Mouse (Mus musculus): ENCODE data around the gene Ttll1. TPM values are rescaled to one million over a fixed set of nuclear protein-coding genes. Genes with fewer than 3 reads are reported as not detected.

Ttll1 gene
- polyA plus RNA-seq, 1 experiment from 2014 or later: 64.1 TPM

GRCm38 (mm10) chr15:83460891-83461290 is 49.8 kb downstream of the Ttll1 start:
- Histone ChIP-seq H3K9ac (no peak overlapping the region), H3K4me1 (peaks cover 10% of the 10 kb centered on the region), H3K36me3 (no peaks in the 10 kb centered on the region), H3K27ac (no peak overlapping the region), H3K9me3 (replicated peaks) (no peaks in the 10 kb centered on the region), H3K4me2 (replicated peaks) (no peak overlapping the region), H3K4me3 (no peak overlapping the region), H3K27me3 (no peaks in the 10 kb centered on the region)
- WGBS: 88% methylated on average over 3 of the region's 3 CpGs
- no peak for ATAC-seq (ENCODE audit: low FRiP score)

DNA sequence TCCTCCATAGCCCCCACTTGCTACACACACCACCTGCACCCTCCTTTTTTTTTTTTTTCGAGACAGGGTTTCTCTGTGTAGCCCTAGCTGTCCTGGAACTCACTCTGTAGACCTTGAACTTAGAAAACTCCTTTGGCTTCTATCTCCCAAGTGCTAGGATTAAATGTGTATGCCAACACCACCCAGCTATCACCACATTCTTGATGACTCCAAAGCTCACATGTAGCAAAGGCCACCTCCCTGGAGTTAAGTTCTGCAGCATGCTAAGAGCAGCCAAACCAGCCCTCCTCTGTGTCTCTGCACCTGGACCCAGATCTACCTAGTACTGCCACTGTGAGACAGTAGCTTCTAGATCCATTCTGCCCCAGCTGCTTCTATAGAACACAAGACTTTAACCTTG is 53.2 kb downstream of the Ttll1 start:
- 88% methylated on average over 1 of the region's 1 CpGs for WGBS
- no peaks in the 10 kb centered on the region for H3K4me1 ChIP-seq
- no peak for ATAC-seq (ENCODE audit: low FRiP score)
- H3K9ac ChIP-seq: no peak overlapping the region
- H3K27ac ChIP-seq: no peak overlapping the region
- no peaks in the 10 kb centered on the region for H3K27me3 ChIP-seq
- no peak overlapping the region for H3K4me3 ChIP-seq
- H3K36me3 ChIP-seq: no peaks in the 10 kb centered on the region
- H3K4me2 ChIP-seq (replicated peaks): no peak overlapping the region
- no peaks in the 10 kb centered on the region for H3K9me3 ChIP-seq (replicated peaks)

DNA sequence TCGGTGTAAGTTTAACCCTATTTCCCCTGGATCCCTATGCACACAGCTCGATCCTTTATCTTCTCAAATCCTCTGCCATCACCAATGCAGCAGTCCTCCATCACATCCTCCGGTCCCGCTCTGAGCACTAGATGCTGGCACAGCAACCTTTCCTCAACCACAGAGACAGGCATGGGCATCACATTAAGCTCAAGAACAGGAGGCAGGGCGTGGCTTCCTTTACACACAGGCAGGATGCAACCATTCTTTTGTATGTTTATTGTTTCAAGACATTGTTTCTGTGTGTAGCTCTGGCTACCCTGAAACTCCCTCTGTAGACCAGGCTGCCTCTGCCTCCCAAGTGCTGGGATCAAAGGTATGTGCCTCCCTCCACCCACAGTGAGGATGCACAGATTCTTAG is 55.1 kb downstream of the Ttll1 start:
- H3K9ac ChIP-seq: no peak overlapping the region
- no peaks in the 10 kb centered on the region for H3K27me3 ChIP-seq
- no peaks in the 10 kb centered on the region for H3K36me3 ChIP-seq
- H3K4me1 ChIP-seq: no peaks in the 10 kb centered on the region
- H3K9me3 ChIP-seq (replicated peaks): no peaks in the 10 kb centered on the region
- no peak overlapping the region for H3K27ac ChIP-seq
- H3K4me2 ChIP-seq (replicated peaks): no peak overlapping the region
- WGBS: 86% methylated on average over 5 of the region's 5 CpGs
- no peak overlapping the region for H3K4me3 ChIP-seq
- ATAC-seq (ENCODE audit: low FRiP score): no peak

GRCm38 (mm10) chr15:83455034-83455433 is 55.7 kb downstream of the Ttll1 start:
- Histone ChIP-seq H3K4me3 (no peak overlapping the region), H3K27ac (no peak overlapping the region), H3K9ac (no peak overlapping the region), H3K36me3 (no peaks in the 10 kb centered on the region), H3K4me1 (no peaks in the 10 kb centered on the region), H3K4me2 (replicated peaks) (no peak overlapping the region), H3K27me3 (no peaks in the 10 kb centered on the region), H3K9me3 (replicated peaks) (no peaks in the 10 kb centered on the region)
- ATAC-seq (ENCODE audit: low FRiP score): no peak
- 81% methylated on average over 3 of the region's 3 CpGs for WGBS

- H3K9ac ChIP-seq: no peak overlapping the region
- no peak for ATAC-seq (ENCODE audit: low FRiP score)
- no peak overlapping the region for H3K4me2 ChIP-seq (replicated peaks)
- 91% methylated on average over 7 of the region's 7 CpGs for WGBS
- H3K27ac ChIP-seq: no peak overlapping the region
- no peak overlapping the region for H3K4me3 ChIP-seq
- H3K4me1 ChIP-seq: no peaks in the 10 kb centered on the region
- no peaks in the 10 kb centered on the region for H3K27me3 ChIP-seq
- no peaks in the 10 kb centered on the region for H3K36me3 ChIP-seq
- H3K9me3 ChIP-seq (replicated peaks): no peaks in the 10 kb centered on the region
Observed at GRCm38 (mm10) chr15:83454419-83454818, 56.3 kb downstream of the Ttll1 start.

DNA sequence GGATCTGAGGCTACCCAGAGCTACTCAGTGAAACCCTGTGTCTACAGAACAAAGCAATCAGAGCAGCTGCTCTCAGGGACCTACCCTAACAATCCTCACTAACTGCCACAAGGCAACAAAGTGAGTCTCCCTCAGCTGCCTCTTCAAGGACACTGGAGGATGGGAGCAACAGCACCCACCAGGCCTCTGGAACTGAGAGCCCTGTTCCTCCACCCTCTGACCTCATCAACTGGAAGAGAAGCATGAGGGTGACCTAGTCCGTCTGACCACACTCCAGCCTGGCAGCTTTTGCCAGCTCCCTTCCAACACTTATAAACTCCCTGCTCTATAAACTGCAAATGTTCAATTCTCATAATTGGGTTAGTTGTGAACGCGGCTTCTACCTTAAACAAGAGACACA is 56.8 kb downstream of the Ttll1 start:
- 88% methylated on average over 3 of the region's 3 CpGs for WGBS
- Histone ChIP-seq H3K4me2 (replicated peaks) (no peak overlapping the region), H3K4me1 (no peaks in the 10 kb centered on the region), H3K27ac (no peak overlapping the region), H3K9ac (no peak overlapping the region), H3K36me3 (no peaks in the 10 kb centered on the region), H3K9me3 (replicated peaks) (no peaks in the 10 kb centered on the region), H3K4me3 (no peak overlapping the region), H3K27me3 (no peaks in the 10 kb centered on the region)
- no peak for ATAC-seq (ENCODE audit: low FRiP score)

DNA sequence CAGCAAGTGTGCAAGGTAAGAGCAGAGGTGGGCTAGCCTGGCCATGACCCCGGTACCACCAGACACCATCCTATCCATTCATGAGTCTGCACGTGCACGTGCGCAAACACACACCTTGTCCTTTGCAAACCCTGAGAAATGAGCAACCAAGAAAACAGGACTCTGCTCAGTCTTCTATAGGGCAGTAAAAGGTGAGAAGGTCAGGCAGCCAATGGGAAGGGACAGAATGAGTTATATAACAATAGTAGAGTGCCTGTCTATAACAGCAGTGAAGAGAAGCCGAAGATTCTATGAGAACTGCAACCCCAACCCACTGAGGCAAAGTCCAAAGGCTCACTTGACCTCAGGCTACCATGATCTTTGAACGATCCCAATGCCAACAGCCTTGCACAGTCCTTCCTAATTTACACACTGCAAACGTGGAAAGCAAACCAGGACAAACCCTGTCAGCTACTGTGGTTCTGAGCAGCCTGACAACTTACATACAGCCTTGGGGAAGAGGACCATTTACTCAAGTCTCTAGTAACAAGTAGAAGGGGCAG is 58.4 kb downstream of the Ttll1 start:
- ATAC-seq (ENCODE audit: low FRiP score): no peak
- H3K4me2 ChIP-seq (replicated peaks): no peak overlapping the region
- H3K27ac ChIP-seq: no peak overlapping the region
- H3K4me3 ChIP-seq: no peak overlapping the region
- peaks cover 3% of the 10 kb centered on the region; the same call in 1 of the 2 replicates for H3K4me1 ChIP-seq
- 85% methylated on average over 7 of the region's 7 CpGs for WGBS
- no peaks in the 10 kb centered on the region for H3K9me3 ChIP-seq (replicated peaks)
- H3K27me3 ChIP-seq: no peaks in the 10 kb centered on the region
- H3K9ac ChIP-seq: no peak overlapping the region
- no peaks in the 10 kb centered on the region for H3K36me3 ChIP-seq

DNA sequence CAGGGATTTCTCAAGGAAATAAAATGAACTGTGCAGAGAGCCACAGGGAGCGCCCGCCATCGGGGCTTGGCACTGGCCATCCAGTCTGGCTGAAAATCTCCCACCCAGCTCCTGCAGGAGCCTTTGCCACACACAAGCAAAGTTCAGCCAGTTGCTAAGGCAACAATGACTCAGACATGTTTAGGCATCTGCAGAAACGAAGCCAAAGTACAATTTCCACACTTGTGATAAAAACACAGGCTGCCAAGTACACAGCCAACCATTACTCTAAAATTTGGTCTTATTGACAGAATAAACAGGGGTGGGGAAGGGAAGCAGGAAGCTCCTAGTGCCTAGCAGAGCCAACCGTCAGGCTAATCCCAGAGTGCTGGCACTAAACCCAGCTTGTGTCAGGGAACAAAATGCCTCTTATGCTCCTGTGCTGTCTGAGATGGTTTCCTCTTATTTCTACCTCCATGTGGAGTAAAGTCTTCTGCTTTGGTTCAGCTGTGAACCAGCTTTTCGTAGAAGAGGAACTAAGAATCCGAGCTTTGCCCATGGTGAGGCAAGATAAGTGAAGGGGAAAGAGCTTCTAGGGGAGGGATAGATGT is 59.0 kb downstream of the Ttll1 start:
- H3K4me1 ChIP-seq: peaks cover 3% of the 10 kb centered on the region; the same call in 1 of the 2 replicates
- H3K27me3 ChIP-seq: no peaks in the 10 kb centered on the region
- H3K36me3 ChIP-seq: no peaks in the 10 kb centered on the region
- H3K4me3 ChIP-seq: no peak overlapping the region
- no peak overlapping the region for H3K27ac ChIP-seq
- no peak for ATAC-seq (ENCODE audit: low FRiP score)
- H3K4me2 ChIP-seq (replicated peaks): no peak overlapping the region
- H3K9me3 ChIP-seq (replicated peaks): no peaks in the 10 kb centered on the region
- 80% methylated on average over 7 of the region's 7 CpGs for WGBS
- H3K9ac ChIP-seq: no peak overlapping the region

DNA sequence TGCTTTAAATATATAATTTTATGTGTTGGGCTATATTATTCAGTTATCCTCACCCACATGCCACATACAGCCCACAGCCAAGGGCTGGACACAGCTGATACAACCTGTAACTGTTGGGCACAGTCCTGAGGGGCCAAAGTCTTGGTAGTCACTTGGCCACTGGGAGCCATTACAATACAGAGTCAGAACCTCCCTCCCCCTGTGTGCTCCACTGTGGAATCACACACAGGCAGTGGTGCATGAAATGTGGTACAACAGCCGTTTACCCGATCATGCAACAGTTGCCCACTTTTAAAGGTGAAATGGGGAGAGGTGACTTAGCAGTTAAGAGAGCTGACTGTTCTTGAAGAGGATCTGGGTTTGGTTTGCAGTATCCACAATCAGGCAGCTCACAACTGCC is 60.7 kb downstream of the Ttll1 start:
- H3K4me3 ChIP-seq: no peak overlapping the region
- H3K9ac ChIP-seq: no peak overlapping the region
- no peaks in the 10 kb centered on the region for H3K9me3 ChIP-seq (replicated peaks)
- H3K36me3 ChIP-seq: no peaks in the 10 kb centered on the region
- no peak overlapping the region for H3K27ac ChIP-seq
- ATAC-seq (ENCODE audit: low FRiP score): no peak
- H3K4me1 ChIP-seq: peaks cover 13% of the 10 kb centered on the region
- H3K4me2 ChIP-seq (replicated peaks): no peak overlapping the region
- no peaks in the 10 kb centered on the region for H3K27me3 ChIP-seq
- WGBS: 95% methylated on average over 2 of the region's 2 CpGs

DNA sequence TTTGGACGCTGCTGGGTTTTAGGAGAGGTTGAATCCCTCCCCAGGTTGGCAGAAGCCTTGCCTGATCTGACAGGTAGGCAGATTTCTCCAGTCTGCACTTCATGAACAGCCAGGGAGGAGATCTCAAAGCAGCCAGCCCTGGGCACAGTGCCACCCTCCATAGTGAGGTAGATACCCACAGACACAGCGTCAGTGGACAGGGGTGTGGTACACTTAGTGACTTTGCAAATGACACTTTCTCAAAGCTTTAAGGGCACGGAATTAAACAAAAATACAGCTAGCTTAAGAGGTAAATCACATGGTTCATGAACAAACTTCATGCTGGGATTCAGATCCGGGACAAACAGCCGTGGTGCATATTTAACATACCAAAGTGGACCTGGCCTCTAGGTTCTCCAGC is 62.0 kb downstream of the Ttll1 start:
- Histone ChIP-seq H3K27ac (no peak overlapping the region), H3K4me1 (peaks cover 13% of the 10 kb centered on the region), H3K4me3 (no peak overlapping the region), H3K4me2 (replicated peaks) (no peak overlapping the region), H3K9ac (no peak overlapping the region), H3K36me3 (no peaks in the 10 kb centered on the region), H3K9me3 (replicated peaks) (no peaks in the 10 kb centered on the region), H3K27me3 (no peaks in the 10 kb centered on the region)
- no peak for ATAC-seq (ENCODE audit: low FRiP score)
- WGBS: 75% methylated on average over 5 of the region's 5 CpGs

DNA sequence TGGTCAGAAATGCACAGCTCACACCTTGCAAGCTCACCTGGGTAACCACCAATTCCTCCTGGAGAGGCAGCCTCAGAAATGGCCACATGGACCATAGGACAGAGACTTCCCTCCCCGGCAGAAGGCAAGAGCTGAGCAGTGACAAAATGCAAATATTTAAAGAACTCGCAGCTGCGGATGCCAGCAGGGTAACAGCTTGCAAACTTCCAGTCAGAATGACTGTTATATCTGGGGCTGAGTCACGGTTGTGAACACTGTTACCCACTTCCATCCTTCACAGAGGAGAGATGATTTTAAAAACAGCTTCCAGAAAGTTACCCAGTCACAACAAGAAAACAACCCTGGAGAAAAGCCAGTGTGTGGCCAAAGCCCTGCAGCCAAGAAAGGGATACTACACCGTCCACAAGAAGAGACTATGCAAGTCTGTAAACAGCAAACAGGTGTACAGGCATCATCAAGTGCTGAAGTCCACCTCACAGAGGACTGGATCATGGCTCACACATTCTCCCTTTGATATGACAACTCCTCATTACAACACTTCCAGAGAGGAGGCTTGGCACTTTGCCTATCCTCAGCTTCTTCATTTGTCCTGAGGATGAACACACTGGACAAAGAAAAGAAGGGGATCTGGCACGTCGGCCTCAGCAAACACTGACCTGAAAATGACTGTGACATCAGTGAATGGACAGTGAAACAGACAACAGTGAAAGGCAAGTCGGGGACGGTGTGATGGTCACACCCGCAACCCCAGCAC is 62.7 kb downstream of the Ttll1 start:
- peaks cover 13% of the 10 kb centered on the region for H3K4me1 ChIP-seq
- WGBS: 66% methylated on average over 10 of the region's 10 CpGs
- H3K36me3 ChIP-seq: no peaks in the 10 kb centered on the region

GRCm38 (mm10) chr15:83445908-83446307 is 64.8 kb downstream of the Ttll1 start:
- ATAC-seq (ENCODE audit: low FRiP score): no peak
- no peaks in the 10 kb centered on the region for H3K36me3 ChIP-seq
- H3K9me3 ChIP-seq (replicated peaks): no peaks in the 10 kb centered on the region
- peaks cover 13% of the 10 kb centered on the region for H3K4me1 ChIP-seq
- H3K4me2 ChIP-seq (replicated peaks): no peak overlapping the region
- 84% methylated on average over 2 of the region's 2 CpGs for WGBS
- peak overlapping the region; percentile 7; the same call in 1 of the 2 replicates for H3K27ac ChIP-seq
- H3K4me3 ChIP-seq: no peak overlapping the region
- H3K9ac ChIP-seq: no peak overlapping the region
- no peaks in the 10 kb centered on the region for H3K27me3 ChIP-seq

More for the DNA sequence above, 62.7 kb downstream of the Ttll1 start:
- Histone ChIP-seq H3K4me3 (no peak overlapping the region), H3K9ac (no peak overlapping the region), H3K4me2 (replicated peaks) (no peak overlapping the region), H3K27me3 (no peaks in the 10 kb centered on the region), H3K27ac (peak overlapping the region; percentile 57; the same call in 1 of the 2 replicates), H3K9me3 (replicated peaks) (no peaks in the 10 kb centered on the region)
- no peak for ATAC-seq (ENCODE audit: low FRiP score)

DNA sequence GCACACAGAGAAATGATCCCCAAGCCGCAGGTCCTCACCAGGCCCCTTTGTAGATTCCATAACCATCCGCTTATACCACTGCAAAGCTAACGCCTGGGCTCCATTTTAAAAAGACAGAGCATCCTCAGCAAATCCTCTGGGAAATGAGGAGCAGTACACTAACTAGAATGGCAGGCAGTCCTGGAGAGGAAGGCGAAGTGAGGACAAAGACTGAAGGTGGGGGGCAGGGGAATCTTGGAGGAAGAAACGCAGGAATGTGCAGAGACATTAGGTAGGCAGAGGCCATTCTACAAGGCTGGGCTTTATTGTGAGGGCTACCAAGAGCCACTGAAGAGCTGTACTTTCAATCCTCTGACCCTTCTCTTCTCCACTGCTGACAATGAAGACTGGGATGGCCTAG is 65.3 kb downstream of the Ttll1 start:
- Histone ChIP-seq H3K27me3 (no peaks in the 10 kb centered on the region), H3K4me2 (replicated peaks) (no peak overlapping the region), H3K27ac (no peak overlapping the region), H3K9me3 (replicated peaks) (no peaks in the 10 kb centered on the region), H3K36me3 (no peaks in the 10 kb centered on the region), H3K4me1 (peaks cover 13% of the 10 kb centered on the region), H3K4me3 (no peak overlapping the region), H3K9ac (no peak overlapping the region)
- 67% methylated on average over 5 of the region's 5 CpGs for whole genome bisulfite sequencing
- no peak for ATAC-seq (ENCODE audit: low FRiP score)
